Mouse (Mus musculus): ENCODE results near the gene Taf3. TPM values are rescaled to one million over a fixed set of nuclear protein-coding genes. Genes with fewer than 3 reads are reported as not detected.

Gene Taf3
- polyA plus RNA-seq, 2 experiments: 4.7 to 5.0 TPM

DNA sequence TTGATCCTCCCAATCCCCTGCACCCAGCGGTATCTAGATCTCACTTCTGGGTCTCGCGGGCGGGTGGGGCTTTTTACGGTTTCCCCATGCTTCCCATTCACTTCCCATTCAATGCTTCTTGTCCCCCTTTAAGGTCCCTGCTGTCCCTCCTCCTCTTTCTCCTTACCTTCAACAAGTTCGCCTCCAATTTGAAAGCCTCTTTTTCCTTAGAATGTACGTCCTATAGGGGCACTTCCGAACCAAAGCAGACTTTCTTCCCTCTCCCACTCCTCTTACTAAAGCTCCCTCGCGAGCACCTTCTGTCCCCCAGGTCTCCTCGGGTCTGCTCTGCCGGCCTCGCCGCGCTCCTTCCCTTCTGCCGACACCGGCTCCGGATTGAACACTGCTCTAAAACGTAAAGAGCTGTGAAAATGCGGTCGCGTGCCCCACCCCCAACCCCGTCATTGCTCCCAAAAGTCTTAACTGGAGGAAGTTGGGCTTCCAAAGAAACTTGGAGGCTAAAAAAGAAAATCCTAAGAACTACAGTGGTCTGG is 158.7 kb downstream of the Taf3 start, which contains the start of gene Gata3:
Gene Gata3 (minus strand): TSS at position 384 of the 533 bp plus-strand sequence.
- Histone ChIP-seq H3K9ac (replicated peaks) (no peak within 1 kb of the TSS), H3K9me3 (ENCODE audit: control insufficient read depth, low read length) (no peaks in the 10 kb centered on the region), H3K36me3 (replicated peaks; ENCODE audit: control insufficient read depth, insufficient read depth, low read depth) (no peaks in the 10 kb centered on the region), H3K4me2 (ENCODE audit: low read depth) (peak within 1 kb of the TSS; percentile 61), H3K4me1 (replicated peaks; ENCODE audit: control insufficient read depth in 2 of 2, insufficient read depth in 2 of 2, low read length in 1 of 2) (peaks cover 0 to 4% of the 10 kb centered on the region in 2 experiments; a peak in 2 of 4 replicates), H3K27me3 (ENCODE audit: control insufficient read depth, insufficient read depth, low read length) (peaks cover 94% of the 10 kb centered on the region), H3K27ac (no peak within 1 kb of the TSS), H3K4me3 (ENCODE audit: insufficient read depth in 1 of 2, low read depth in 2 of 2, low read length in 2 of 2) (peak within 1 kb of the TSS; percentile 25 to 56)
- under 1% methylated on average over 23 of the region's 23 CpGs for WGBS (ENCODE audit: insufficient replicate concordance)
- TF ChIP-seq EP300 (IDR thresholded peaks at IDR 0.05; ENCODE audit: low read depth): no peak
- TF ChIP-seq CTCF (IDR thresholded peaks at IDR 0.05; ENCODE audit: low read depth): no peak
- no peak for ATAC-seq (ENCODE audit: insufficient read depth)
- no peak for DNase-seq (ENCODE audit: low read depth in 3 of 3, low spot score in 3 of 3)

DNA sequence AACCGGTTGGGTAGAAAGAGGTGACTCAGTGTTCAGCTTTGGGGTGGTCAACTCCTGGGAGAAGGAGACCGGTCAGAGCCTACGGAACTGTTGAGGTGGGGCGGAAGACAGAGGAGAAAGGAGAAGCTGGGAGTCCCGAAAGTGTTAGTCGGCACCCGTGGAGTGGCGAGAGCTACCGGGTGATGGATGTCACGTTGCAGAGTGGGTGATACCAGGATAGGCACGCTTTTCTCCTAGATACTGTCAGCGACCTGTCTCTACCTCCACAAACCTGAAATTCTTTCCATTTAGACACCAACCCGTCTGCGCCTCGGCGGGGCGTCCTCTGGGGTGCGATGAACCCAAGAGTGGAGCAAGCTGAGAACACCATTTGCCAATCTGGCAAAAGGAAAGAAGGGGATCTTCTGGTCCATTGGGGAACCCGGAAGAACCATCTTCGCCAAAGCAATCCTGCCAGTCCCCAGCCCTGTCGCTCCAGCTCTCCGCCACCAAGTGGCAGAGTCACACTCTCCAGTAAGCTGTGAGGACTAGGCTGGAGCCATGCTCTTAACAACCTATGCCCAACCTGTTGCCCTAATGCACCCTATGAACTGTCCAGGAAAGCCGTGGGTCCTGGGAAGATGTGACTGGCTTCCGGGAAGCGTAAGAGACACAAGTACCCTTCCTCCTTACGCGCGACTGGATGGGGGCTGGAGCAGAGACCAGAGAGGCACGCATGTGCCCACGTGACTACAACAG is 159.3 kb downstream of the Taf3 start, which contains the start of gene 9230102O04Rik:
Gene 9230102O04Rik (minus strand): TSS at position 628 of the 738 bp plus-strand sequence.
- Histone ChIP-seq H3K4me3 (ENCODE audit: insufficient read depth in 1 of 2, low read depth in 2 of 2, low read length in 2 of 2) (peak within 1 kb of the TSS; percentile 25 to 56), H3K4me2 (ENCODE audit: low read depth) (peak within 1 kb of the TSS; percentile 61), H3K36me3 (replicated peaks; ENCODE audit: control insufficient read depth, insufficient read depth, low read depth) (no peaks in the 10 kb centered on the region), H3K9ac (replicated peaks) (no peak within 1 kb of the TSS), H3K9me3 (ENCODE audit: control insufficient read depth, low read length) (no peaks in the 10 kb centered on the region), H3K27ac (no peak within 1 kb of the TSS), H3K4me1 (replicated peaks; ENCODE audit: control insufficient read depth in 2 of 2, insufficient read depth in 2 of 2, low read length in 1 of 2) (peaks cover 0 to 4% of the 10 kb centered on the region in 2 experiments; a peak in 2 of 4 replicates), H3K27me3 (ENCODE audit: control insufficient read depth, insufficient read depth, low read length) (peaks cover 94% of the 10 kb centered on the region)
- WGBS (ENCODE audit: insufficient replicate concordance): under 1% methylated on average over 30 of the region's 30 CpGs
- ATAC-seq (ENCODE audit: insufficient read depth) (peak; percentile 64), DNase-seq (ENCODE audit: low read depth in 3 of 3, low spot score in 3 of 3) (no peak)
- TF ChIP-seq CTCF (IDR thresholded peaks at IDR 0.05; ENCODE audit: low read depth) (peak; percentile 65), EP300 (IDR thresholded peaks at IDR 0.05; ENCODE audit: low read depth) (no peak)

GRCm38 (mm10) chr2:9887636-9888035 is 160.8 kb downstream of the Taf3 start:
- H3K27ac ChIP-seq: no peak overlapping the region
- no peak overlapping the region for H3K9ac ChIP-seq (replicated peaks)
- no peaks in the 10 kb centered on the region for H3K36me3 ChIP-seq (replicated peaks; ENCODE audit: control insufficient read depth, insufficient read depth, low read depth)
- no peak for ATAC-seq (ENCODE audit: insufficient read depth)
- no peak overlapping the region for H3K4me2 ChIP-seq (ENCODE audit: low read depth)
- no peak for DNase-seq (ENCODE audit: low read depth in 3 of 3, low spot score in 3 of 3)
- peaks cover 0 to 4% of the 10 kb centered on the region in 2 experiments; a peak in 2 of 4 replicates for H3K4me1 ChIP-seq (replicated peaks; ENCODE audit: control insufficient read depth in 2 of 2, insufficient read depth in 2 of 2, low read length in 1 of 2)
- H3K4me3 ChIP-seq (ENCODE audit: insufficient read depth in 1 of 2, low read depth in 2 of 2, low read length in 2 of 2): no peak overlapping the region
- WGBS (ENCODE audit: insufficient replicate concordance): 4% methylated on average over 7 of the region's 7 CpGs
- TF ChIP-seq CTCF (IDR thresholded peaks at IDR 0.05; ENCODE audit: low read depth): no peak
- no peak for TF ChIP-seq EP300 (IDR thresholded peaks at IDR 0.05; ENCODE audit: low read depth)
- H3K9me3 ChIP-seq (ENCODE audit: control insufficient read depth, low read length): no peaks in the 10 kb centered on the region
- peaks cover 94% of the 10 kb centered on the region for H3K27me3 ChIP-seq (ENCODE audit: control insufficient read depth, insufficient read depth, low read length)

- Histone ChIP-seq H3K36me3 (replicated peaks; ENCODE audit: control insufficient read depth, insufficient read depth, low read depth) (no peaks in the 10 kb centered on the region), H3K4me2 (ENCODE audit: low read depth) (no peak overlapping the region), H3K4me1 (replicated peaks; ENCODE audit: control insufficient read depth in 2 of 2, insufficient read depth in 2 of 2, low read length in 1 of 2) (peaks cover 0 to 4% of the 10 kb centered on the region in 2 experiments; a peak in 2 of 4 replicates), H3K27me3 (ENCODE audit: control insufficient read depth, insufficient read depth, low read length) (peaks cover 94% of the 10 kb centered on the region), H3K9ac (replicated peaks) (no peak overlapping the region), H3K27ac (no peak overlapping the region), H3K9me3 (ENCODE audit: control insufficient read depth, low read length) (no peaks in the 10 kb centered on the region), H3K4me3 (ENCODE audit: insufficient read depth in 1 of 2, low read depth in 2 of 2, low read length in 2 of 2) (no peak overlapping the region)
- TF ChIP-seq EP300 (IDR thresholded peaks at IDR 0.05; ENCODE audit: low read depth) (no peak), CTCF (IDR thresholded peaks at IDR 0.05; ENCODE audit: low read depth) (no peak)
- WGBS (ENCODE audit: insufficient replicate concordance): 17% methylated on average over 7 of the region's 7 CpGs
- no peak for DNase-seq (ENCODE audit: low read depth in 3 of 3, low spot score in 3 of 3)
- ATAC-seq (ENCODE audit: insufficient read depth): no peak
Measured at GRCm38 (mm10) chr2:9886921-9887610, 161.3 kb downstream of the Taf3 start.

DNA sequence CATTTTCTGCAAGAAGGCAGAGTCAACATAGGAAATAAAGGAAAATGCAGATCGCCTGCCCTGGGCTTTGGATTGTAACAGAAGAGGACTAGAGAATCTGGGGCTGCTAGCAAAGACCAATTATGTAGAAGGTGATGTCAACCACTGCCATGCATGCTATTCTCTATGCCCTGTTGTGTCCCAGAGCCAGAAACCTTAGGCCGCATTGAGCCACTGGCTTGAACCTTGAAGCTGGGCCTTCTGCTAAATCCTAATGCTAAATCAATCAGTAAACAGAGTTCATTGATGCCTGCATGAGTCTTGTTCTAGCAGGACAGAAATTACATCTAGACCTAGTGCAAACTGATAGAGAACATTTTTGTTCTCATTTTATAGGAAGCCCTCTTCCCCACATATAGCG is 162.4 kb downstream of the Taf3 start:
- Histone ChIP-seq H3K27me3 (ENCODE audit: control insufficient read depth, insufficient read depth, low read length) (peaks cover 97% of the 10 kb centered on the region), H3K4me1 (replicated peaks; ENCODE audit: control insufficient read depth in 2 of 2, insufficient read depth in 2 of 2, low read length in 1 of 2) (peaks cover 0 to 4% of the 10 kb centered on the region in 2 experiments; a peak in 2 of 4 replicates), H3K27ac (no peak overlapping the region), H3K9ac (replicated peaks) (no peak overlapping the region), H3K4me2 (ENCODE audit: low read depth) (no peak overlapping the region), H3K4me3 (ENCODE audit: insufficient read depth in 1 of 2, low read depth in 2 of 2, low read length in 2 of 2) (no peak overlapping the region), H3K36me3 (replicated peaks; ENCODE audit: control insufficient read depth, insufficient read depth, low read depth) (no peaks in the 10 kb centered on the region), H3K9me3 (ENCODE audit: control insufficient read depth, low read length) (no peaks in the 10 kb centered on the region)
- no peak for TF ChIP-seq CTCF (IDR thresholded peaks at IDR 0.05; ENCODE audit: low read depth)
- no peak for TF ChIP-seq EP300 (IDR thresholded peaks at IDR 0.05; ENCODE audit: low read depth)
- DNase-seq (ENCODE audit: low read depth in 3 of 3, low spot score in 3 of 3) (no peak), ATAC-seq (ENCODE audit: insufficient read depth) (no peak)
- WGBS (ENCODE audit: insufficient replicate concordance): 30% methylated on average over 3 of the region's 3 CpGs
